Mouse (Mus musculus) left cerebral cortex, adult 9 months (tissue): ENCODE results near the gene Ube2d1.

Source experiments
- DNase-seq, 2 experiments: peaks; one replicate each; pipeline ENCODE4 v3.0.0; 2022; ENCODE audit warnings: low spot score in 2 of 2

Ube2d1 gene

DNA sequence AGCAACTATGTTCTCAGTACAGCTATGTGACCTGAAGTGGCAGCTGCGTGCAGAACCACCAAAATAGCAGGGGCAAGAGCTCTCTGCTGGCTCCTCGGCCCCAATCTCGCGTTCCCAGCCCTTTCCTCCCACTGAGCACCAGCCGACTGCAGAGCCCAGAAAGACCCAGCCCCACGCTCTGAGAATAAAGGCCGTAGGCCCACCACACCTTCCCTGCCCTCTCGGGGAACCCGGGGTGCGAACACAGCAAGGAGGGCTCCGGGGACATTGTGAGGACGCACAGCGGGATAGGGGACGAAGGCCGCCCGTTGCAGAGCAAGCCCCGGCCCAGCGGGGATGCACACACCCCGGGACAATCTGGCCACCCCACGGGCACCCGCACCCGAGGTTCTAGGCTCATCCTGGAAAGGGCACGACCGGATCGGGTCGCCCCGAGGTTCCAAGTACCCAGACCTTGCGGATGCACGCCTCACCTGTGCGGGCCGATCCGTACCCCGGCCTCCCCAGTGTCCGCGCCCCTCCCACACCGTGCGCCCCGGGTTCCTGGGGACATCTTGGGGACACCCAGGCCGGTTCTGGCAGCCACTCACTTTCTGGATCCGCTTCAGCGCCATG lies 444 bp downstream of the Ube2d1 start:
- DNase-seq, result no peak

DNA sequence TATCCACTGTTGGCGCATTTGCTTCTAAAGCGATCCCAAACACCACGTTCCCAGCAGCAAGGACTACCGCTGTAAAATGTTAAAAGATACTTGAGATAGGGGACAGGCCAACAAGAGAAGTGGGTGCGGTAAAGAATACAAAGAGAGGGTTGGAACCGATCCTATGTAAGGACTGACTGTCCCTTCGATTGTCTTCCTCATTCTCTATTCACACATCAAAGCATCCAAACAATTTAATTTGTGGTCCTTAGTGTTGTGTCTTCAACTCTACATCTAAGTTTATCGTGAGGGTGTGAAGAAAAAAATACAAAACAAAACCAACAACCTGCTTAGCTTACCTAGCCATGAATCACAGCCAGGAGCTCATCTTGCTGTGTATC lies 941 bp downstream of the Ube2d1 start:
- no peak for DNase-seq

GRCm38 (mm10) chr10:71273008-71273739 lies 11.9 kb downstream of the Ube2d1 start:
- DNase-seq, result peak in 1 of 2 experiments; percentile 50

- no peak for DNase-seq
These were observed 17.1 kb downstream of the Ube2d1 start for GRCm38 (mm10) chr10:71267973-71268372.

GRCm38 (mm10) chr10:71267511-71267910 lies 17.6 kb downstream of the Ube2d1 start:
- peak; percentile 51 to 62 for DNase-seq

GRCm38 (mm10) chr10:71265067-71265466 lies 20.0 kb downstream of the Ube2d1 start:
- no peak for DNase-seq

GRCm38 (mm10) chr10:71261637-71262036 lies 23.4 kb downstream of the Ube2d1 start:
- no peak for DNase-seq

DNA sequence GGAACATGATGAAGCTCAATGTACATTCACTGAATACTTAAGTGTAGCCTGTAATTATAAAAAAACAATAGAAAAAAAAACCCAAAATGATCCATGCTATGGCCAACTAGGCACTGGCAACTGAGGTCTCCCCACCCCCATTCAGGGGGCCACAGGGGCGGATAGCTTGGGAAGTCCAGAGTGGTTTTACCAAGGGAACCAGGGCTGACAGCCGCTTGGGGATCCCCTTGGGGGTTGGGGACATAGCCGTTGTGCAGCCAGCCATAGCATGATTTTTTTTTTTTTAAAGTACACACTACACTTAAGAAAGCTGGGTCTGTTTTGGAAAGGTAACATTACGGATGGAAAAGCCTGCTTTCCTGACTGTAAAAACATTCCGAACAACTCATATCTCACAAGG lies 26.1 kb downstream of the Ube2d1 start:
- no peak for DNase-seq

DNA sequence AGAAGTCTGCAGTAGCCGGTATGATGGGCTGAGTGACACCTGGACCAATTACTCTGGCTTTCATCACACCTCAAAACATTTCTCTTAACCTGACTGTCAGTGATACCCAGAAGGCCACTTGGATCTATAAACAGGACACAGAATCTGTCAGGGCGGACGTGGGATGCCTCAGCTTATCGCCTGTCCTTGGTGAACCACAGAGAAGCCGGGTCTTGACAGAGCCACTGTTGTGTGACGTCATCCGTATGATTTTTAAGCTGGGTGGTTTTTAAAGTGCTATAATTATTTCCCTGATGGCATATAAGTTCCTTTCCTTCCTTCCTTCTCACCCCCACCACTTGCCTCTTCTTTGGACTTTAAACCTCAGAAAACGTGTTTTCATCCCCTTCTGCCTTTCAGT lies 26.5 kb downstream of the Ube2d1 start:
- no peak for DNase-seq

- DNase-seq, result no peak
These were observed 31.9 kb downstream of the Ube2d1 start for GRCm38 (mm10) chr10:71253147-71253546.

DNA sequence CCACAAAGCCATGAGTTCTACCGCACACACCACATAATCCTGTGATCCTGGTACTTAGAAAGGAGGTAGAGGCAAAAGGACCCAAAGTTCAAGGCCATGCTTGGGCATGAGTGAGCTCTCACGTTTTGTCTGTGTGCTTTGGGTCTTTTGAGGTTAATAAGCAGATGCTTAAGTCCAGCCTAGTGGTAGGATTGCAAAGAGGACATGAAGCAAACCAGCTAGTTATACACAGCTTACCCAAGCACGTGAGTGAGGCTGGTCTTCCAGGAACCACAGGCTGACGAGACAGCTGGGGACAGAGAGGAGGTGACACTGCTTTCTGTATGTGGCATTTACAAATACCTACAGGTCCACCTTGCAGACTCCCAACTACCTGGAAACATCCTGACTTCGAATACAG lies 32.6 kb downstream of the Ube2d1 start:
- no peak for DNase-seq

GRCm38 (mm10) chr10:71251846-71252245 lies 33.2 kb downstream of the Ube2d1 start:
- no peak for DNase-seq

DNA sequence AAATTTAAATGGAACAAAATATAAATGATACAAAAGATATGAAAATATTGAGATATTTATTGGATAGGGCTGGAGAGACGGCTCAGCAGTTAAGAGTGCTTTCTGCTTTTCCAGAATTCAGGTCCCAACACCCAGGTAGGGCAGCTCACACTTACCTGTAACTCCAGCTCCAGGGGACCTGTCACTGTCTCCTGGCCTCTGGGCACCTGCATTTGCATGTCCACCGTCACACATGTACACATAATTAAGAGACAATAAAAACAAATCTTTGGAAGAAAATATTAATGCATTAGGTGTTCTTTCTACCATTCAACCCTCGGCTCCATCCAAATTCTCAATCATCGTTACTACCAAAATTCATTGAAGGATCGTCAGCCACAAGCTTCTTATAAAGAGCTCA lies 33.8 kb downstream of the Ube2d1 start:
- no peak for DNase-seq

- DNase-seq, result peak; percentile 44 to 74
These were observed 34.6 kb downstream of the Ube2d1 start for GRCm38 (mm10) chr10:71250472-71250871.

DNA sequence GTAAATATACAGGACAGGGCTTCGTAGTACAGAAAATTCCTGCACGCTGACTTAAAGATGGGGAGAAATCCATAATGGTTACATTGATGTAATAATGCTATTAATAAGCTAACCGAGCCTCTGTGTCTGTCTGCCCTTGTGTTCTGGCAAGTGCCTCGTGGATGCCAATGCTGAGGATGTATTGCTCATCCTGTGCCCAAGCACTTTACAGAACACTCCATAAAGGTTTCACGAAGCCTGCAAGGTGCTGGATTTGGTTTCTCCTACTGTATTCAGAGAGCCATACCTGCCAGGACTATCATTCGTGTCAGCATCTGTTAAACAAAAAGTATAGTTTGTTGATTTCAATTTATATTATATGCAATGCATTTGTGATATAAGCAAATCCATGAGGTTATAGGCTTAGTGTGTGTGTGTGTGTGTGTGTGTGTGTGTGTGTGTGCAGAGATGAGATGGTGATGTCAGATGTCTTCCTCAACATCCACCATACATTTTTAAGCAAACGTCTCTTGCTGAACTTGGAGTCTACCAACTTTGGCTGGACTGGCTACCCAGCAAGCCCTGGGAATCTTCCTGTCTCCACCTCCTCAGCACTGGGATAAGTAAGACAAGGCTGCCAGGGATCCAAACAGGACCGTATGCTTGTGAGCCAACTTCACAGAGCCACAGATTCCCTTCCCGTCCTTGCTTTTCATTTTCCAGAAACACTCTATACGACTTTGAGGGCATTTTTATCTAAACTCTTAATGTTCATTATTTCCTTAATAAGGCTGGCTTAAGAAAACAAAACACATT lies 35.8 kb downstream of the Ube2d1 start:
- DNase-seq, result no peak

- DNase-seq, result no peak
These were observed 38.1 kb downstream of the Ube2d1 start for GRCm38 (mm10) chr10:71246956-71247355.

GRCm38 (mm10) chr10:71239479-71240120 lies 45.5 kb downstream of the Ube2d1 start:
- no peak for DNase-seq

GRCm38 (mm10) chr10:71238240-71238554 lies 46.9 kb downstream of the Ube2d1 start, which contains the start of gene Tfam:
Gene Tfam (minus strand): TSS chr10:71238280.
- DNase-seq, result no peak

- peak; percentile 87 to 94 for DNase-seq
These were observed 47.4 kb downstream of the Ube2d1 start for GRCm38 (mm10) chr10:71237516-71238239.

DNA sequence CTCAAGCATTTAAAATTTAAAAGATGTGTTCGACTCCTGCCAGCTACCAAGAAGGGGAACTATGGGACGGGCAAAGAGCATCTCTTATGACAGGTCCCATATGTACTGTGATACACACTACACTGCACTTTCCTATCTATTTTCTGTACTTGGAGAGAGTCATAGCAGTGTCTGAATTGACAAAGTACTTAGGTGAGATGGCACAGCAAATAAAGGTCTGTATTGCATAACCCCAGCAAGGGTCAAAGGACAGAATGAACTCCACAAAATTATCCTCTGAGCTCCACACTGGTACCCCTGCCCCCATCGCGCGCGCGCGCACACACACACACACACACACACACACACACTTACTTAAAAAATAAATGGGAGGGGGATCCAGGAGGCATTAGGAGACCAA lies 51.0 kb downstream of the Ube2d1 start:
- no peak for DNase-seq

GRCm38 (mm10) chr10:71225894-71226293 lies 59.2 kb downstream of the Ube2d1 start:
- peak in 1 of 2 experiments; percentile 88 for DNase-seq

DNA sequence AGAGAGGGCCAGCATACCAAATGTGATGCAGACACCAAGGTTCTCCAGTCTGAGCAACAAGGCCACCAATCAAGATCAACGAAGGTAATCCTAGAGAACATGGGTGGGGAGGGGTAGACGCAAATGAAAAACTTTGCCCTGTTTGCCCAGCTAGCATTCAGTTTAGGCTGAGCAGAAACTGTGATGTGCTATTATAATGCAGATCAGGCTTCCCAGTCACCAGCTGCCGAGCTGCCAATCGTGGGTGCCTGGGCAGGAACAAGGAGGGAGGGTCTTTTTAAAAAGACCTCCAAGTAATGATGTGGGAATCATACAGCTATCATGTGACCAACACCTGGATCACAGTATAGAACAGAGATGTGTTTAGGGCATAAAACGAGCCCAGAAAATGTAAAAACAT lies 62.0 kb downstream of the Ube2d1 start:
- no peak for DNase-seq
